Mouse (Mus musculus) urinary bladder, postnatal 10 days (tissue): ENCODE results near the gene Map2.

Source experiments
- DNase-seq: peaks from one replicate; pipeline ENCODE4 v3.0.0; 2022; ENCODE audit warnings: low spot score

Gene Map2

GRCm38 (mm10) chr1:66320378-66321135, 145.5 kb downstream of the Map2 start:
- DNase-seq = no peak

GRCm38 (mm10) chr1:66321136-66321502, 146.0 kb downstream of the Map2 start:
- no peak for DNase-seq

- no peak for DNase-seq
These were observed 146.6 kb downstream of the Map2 start for GRCm38 (mm10) chr1:66321631-66322142.

- no peak for DNase-seq
These were observed 148.4 kb downstream of the Map2 start for GRCm38 (mm10) chr1:66323461-66323860.

- no peak for DNase-seq
These were observed 149.9 kb downstream of the Map2 start for GRCm38 (mm10) chr1:66324951-66325350.

GRCm38 (mm10) chr1:66328996-66329395, 153.9 kb downstream of the Map2 start:
- no peak for DNase-seq

GRCm38 (mm10) chr1:66329534-66329933, 154.5 kb downstream of the Map2 start:
- no peak for DNase-seq

GRCm38 (mm10) chr1:66335724-66336284, 160.7 kb downstream of the Map2 start:
- DNase-seq = no peak

- no peak for DNase-seq
These were observed 164.1 kb downstream of the Map2 start for GRCm38 (mm10) chr1:66339213-66339612.

- no peak for DNase-seq
These were observed 173.5 kb downstream of the Map2 start for GRCm38 (mm10) chr1:66348404-66349165.

- DNase-seq = no peak
These were observed 174.2 kb downstream of the Map2 start for GRCm38 (mm10) chr1:66349166-66349835.

GRCm38 (mm10) chr1:66351366-66351765, 176.3 kb downstream of the Map2 start:
- no peak for DNase-seq

- DNase-seq = no peak
These were observed 186.7 kb downstream of the Map2 start for GRCm38 (mm10) chr1:66361799-66362198.

GRCm38 (mm10) chr1:66363285-66363684, 188.2 kb downstream of the Map2 start:
- DNase-seq = no peak

GRCm38 (mm10) chr1:66364386-66364785, 189.3 kb downstream of the Map2 start:
- DNase-seq = no peak

GRCm38 (mm10) chr1:66365600-66365999, 190.5 kb downstream of the Map2 start:
- DNase-seq = no peak

GRCm38 (mm10) chr1:66369486-66369885, 194.4 kb downstream of the Map2 start:
- no peak for DNase-seq

- no peak for DNase-seq
These were observed 196.3 kb downstream of the Map2 start for GRCm38 (mm10) chr1:66371371-66371770.

GRCm38 (mm10) chr1:66386321-66386720, 211.2 kb downstream of the Map2 start:
- no peak for DNase-seq

- DNase-seq = no peak
These were observed 211.8 kb downstream of the Map2 start for GRCm38 (mm10) chr1:66386751-66387452.

- DNase-seq = no peak
These were observed 213.5 kb downstream of the Map2 start for GRCm38 (mm10) chr1:66388561-66388960.
